Mouse (Mus musculus): ENCODE data around the gene Coro1b. TPM values are rescaled to one million over a fixed set of nuclear protein-coding genes. Genes with fewer than 3 reads are reported as not detected.

Gene Coro1b
- polyA plus RNA-seq, 1 experiment from 2014 or later, result 134 TPM

DNA sequence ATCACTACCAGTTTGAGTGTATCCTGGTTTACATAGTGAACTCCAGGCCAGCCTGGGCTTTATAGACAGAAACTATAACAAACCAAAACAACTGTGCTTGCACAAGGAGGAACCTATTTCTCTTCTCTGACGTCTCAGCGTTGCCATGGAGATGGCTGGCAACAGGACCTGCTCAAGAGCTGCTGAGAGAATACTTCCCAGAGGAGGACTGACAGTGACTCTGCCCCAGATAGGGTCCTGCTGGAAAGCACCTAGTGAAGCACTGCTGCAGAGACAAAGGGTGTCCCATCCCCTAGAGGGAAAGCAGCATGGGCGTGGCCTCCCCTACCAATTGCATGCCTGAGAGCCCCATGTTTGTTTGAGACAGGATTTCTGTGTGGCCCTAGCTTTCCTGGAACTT is 33.5 kb downstream of the Coro1b start:
- Histone ChIP-seq H3K4me3 (ENCODE audit: low read length) (no peak overlapping the region), H3K4me2 (ENCODE audit: low read depth, low read length) (no peak overlapping the region), H3K27ac (ENCODE audit: low read length) (no peak overlapping the region), H3K9me3 (replicated peaks; ENCODE audit: control insufficient read depth, low read length) (no peaks in the 10 kb centered on the region), H3K9ac (ENCODE audit: low read length) (no peak overlapping the region), H3K27me3 (ENCODE audit: control insufficient read depth, insufficient read depth, low read length) (no peaks in the 10 kb centered on the region), H3K4me1 (ENCODE audit: control insufficient read depth, insufficient read depth, low read length) (peaks cover 20% of the 10 kb centered on the region), H3K36me3 (ENCODE audit: control insufficient read depth, insufficient read depth) (no peaks in the 10 kb centered on the region)
- no peak for ATAC-seq (replicated peaks; ENCODE audit: extremely low read depth, insufficient read depth, low FRiP score)
- whole genome bisulfite sequencing, result 49% methylated on average over 3 of the region's 3 CpGs

DNA sequence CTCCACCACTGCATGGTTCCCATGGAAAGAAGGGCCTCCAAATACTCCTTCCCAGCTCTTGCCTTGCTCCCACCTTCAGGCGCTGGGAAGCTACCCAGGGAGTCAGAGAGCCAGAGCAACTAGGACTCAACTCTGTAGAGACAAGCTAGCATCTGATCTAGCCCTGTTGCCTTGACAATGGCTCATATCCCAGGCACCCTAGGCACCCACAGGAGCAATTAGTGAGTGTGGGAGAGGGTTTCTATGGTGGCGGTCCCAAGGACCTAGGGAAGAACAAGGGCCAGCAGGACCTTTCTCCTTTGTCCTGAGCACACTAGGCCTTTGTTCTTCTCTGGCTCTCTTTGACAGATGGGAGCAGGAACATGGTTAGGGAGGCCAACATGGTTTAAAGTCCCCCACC is 35.3 kb downstream of the Coro1b start:
- no peaks in the 10 kb centered on the region for H3K9me3 ChIP-seq (replicated peaks; ENCODE audit: control insufficient read depth, low read length)
- H3K4me3 ChIP-seq (ENCODE audit: low read length), result no peak overlapping the region
- H3K4me1 ChIP-seq (ENCODE audit: control insufficient read depth, insufficient read depth, low read length), result peaks cover 30% of the 10 kb centered on the region
- no peak overlapping the region for H3K4me2 ChIP-seq (ENCODE audit: low read depth, low read length)
- H3K36me3 ChIP-seq (ENCODE audit: control insufficient read depth, insufficient read depth), result no peaks in the 10 kb centered on the region
- H3K27me3 ChIP-seq (ENCODE audit: control insufficient read depth, insufficient read depth, low read length), result no peaks in the 10 kb centered on the region
- H3K27ac ChIP-seq (ENCODE audit: low read length), result no peak overlapping the region
- H3K9ac ChIP-seq (ENCODE audit: low read length), result no peak overlapping the region
- ATAC-seq (replicated peaks; ENCODE audit: extremely low read depth, insufficient read depth, low FRiP score), result no peak
- 80% methylated on average over 2 of the region's 2 CpGs for WGBS

DNA sequence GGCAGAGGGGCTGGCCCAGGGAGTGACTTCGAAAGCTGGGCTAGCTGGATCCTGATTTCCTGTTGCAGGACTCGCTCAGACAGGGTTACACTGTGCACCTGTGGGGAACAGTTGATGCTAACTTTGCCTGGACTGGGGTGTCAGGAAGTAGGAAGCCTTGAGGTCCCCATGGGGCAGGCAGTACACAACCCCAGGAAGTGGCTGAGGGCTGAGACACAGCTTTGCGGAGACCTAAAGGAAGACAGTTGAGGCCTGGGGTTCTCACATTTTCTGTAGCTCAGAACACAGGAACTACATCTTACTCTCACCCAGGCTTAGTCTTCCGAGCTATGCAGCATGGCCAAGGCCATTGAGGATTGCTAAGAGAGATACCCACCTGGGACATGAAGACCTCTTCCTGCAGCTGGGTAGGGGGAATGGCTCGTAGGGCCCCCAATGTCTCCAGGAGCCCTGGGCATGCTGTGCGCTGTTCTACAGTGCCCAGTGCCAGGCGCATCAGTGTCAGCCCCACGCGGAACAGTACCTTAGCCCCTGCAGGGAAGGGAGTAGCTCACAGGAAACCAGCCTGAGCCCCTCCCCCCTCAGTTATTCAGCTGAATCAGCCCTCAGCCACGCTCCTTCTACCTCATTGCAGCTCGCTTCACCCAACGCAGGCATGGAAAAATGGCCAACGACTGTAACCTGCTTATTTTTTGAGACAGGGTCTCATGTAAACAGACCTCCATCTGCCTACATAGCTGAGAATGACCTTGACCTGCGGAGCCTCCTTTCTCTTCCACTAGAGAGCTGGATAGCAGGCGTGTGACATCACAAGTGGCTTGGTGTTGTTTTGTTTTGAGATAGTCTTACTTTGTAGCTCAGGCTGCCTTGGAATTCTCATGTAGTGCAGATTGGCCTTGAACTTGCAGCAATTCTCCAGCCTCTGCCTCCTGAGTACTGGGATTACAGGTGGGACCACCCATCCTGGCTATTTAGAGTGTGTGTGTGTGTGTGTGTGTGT is 36.9 kb downstream of the Coro1b start:
- Histone ChIP-seq H3K4me3 (ENCODE audit: low read length) (no peak overlapping the region), H3K27me3 (ENCODE audit: control insufficient read depth, insufficient read depth, low read length) (no peaks in the 10 kb centered on the region), H3K36me3 (ENCODE audit: control insufficient read depth, insufficient read depth) (no peaks in the 10 kb centered on the region), H3K27ac (ENCODE audit: low read length) (peak overlapping the region; percentile 77), H3K4me2 (ENCODE audit: low read depth, low read length) (peak overlapping the region; percentile 22; the same call in 1 of the 2 replicates), H3K9me3 (replicated peaks; ENCODE audit: control insufficient read depth, low read length) (no peaks in the 10 kb centered on the region), H3K9ac (ENCODE audit: low read length) (no peak overlapping the region), H3K4me1 (ENCODE audit: control insufficient read depth, insufficient read depth, low read length) (peaks cover 30% of the 10 kb centered on the region)
- peak; percentile 67 for ATAC-seq (replicated peaks; ENCODE audit: extremely low read depth, insufficient read depth, low FRiP score)
- 44% methylated on average over 15 of the region's 15 CpGs for WGBS

DNA sequence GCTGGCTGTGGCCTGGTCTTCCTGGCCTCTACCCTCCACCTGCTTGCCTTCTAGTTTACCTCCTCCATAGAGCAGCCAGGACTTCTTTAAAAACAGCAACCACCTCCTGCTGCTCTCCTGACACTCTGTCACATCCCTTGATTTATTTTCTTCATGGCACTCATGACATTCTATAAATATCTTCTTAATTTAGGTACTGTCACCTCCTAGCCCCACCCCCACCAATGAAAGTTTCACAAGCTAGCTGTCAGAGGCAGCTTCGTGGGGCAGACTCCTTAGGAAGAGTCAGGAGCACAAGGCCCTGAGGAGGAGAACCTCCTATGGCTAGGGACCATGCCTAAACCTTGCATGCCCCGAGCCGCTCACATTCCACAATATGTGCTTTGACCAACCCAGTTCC is 38.9 kb downstream of the Coro1b start:
- Histone ChIP-seq H3K27me3 (ENCODE audit: control insufficient read depth, insufficient read depth, low read length) (no peaks in the 10 kb centered on the region), H3K27ac (ENCODE audit: low read length) (peak overlapping the region; percentile 54), H3K4me2 (ENCODE audit: low read depth, low read length) (peak overlapping the region; percentile 18), H3K9ac (ENCODE audit: low read length) (peak overlapping the region; percentile 34; the same call in 1 of the 2 replicates), H3K4me1 (ENCODE audit: control insufficient read depth, insufficient read depth, low read length) (peaks cover 32% of the 10 kb centered on the region), H3K9me3 (replicated peaks; ENCODE audit: control insufficient read depth, low read length) (no peaks in the 10 kb centered on the region), H3K4me3 (ENCODE audit: low read length) (no peak overlapping the region), H3K36me3 (ENCODE audit: control insufficient read depth, insufficient read depth) (no peaks in the 10 kb centered on the region)
- no peak for ATAC-seq (replicated peaks; ENCODE audit: extremely low read depth, insufficient read depth, low FRiP score)
- WGBS, result 58% methylated on average over 3 of the region's 3 CpGs

DNA sequence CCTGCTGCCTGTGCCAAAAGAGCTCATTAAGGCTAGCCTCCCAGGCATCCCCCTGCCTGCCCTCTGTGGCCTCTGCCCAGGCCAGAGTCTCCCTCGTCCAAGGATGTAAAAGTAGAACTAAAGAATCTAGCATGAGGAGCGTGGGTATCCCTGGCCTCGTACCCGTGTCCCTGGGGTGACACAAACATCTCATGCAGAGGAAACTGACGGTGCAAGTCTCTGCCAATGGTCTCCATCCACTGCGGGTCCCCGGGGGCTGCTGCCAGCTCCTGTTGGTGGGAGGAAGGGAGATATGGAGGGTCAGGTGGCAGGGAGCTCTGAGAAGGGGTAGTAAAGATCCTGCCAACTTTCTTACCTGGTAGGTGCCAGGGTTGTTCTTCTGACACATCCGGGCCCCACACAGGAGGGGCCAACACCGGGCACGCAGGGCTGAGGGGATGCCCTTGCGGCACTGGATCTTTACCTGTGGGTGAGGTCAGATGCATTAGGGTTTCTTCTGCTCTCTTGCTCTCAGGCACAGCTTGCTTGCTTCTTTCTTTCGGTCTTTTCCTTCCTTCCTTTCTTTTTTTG is 40.7 kb downstream of the Coro1b start:
- Histone ChIP-seq H3K4me1 (ENCODE audit: control insufficient read depth, insufficient read depth, low read length) (peaks cover 45% of the 10 kb centered on the region), H3K36me3 (ENCODE audit: control insufficient read depth, insufficient read depth) (peaks cover 10% of the 10 kb centered on the region), H3K27me3 (ENCODE audit: control insufficient read depth, insufficient read depth, low read length) (no peaks in the 10 kb centered on the region), H3K9me3 (replicated peaks; ENCODE audit: control insufficient read depth, low read length) (no peaks in the 10 kb centered on the region), H3K27ac (ENCODE audit: low read length) (no peak overlapping the region), H3K4me3 (ENCODE audit: low read length) (no peak overlapping the region), H3K9ac (ENCODE audit: low read length) (no peak overlapping the region), H3K4me2 (ENCODE audit: low read depth, low read length) (no peak overlapping the region)
- ATAC-seq (replicated peaks; ENCODE audit: extremely low read depth, insufficient read depth, low FRiP score), result no peak
- WGBS, result 84% methylated on average over 12 of the region's 12 CpGs

DNA sequence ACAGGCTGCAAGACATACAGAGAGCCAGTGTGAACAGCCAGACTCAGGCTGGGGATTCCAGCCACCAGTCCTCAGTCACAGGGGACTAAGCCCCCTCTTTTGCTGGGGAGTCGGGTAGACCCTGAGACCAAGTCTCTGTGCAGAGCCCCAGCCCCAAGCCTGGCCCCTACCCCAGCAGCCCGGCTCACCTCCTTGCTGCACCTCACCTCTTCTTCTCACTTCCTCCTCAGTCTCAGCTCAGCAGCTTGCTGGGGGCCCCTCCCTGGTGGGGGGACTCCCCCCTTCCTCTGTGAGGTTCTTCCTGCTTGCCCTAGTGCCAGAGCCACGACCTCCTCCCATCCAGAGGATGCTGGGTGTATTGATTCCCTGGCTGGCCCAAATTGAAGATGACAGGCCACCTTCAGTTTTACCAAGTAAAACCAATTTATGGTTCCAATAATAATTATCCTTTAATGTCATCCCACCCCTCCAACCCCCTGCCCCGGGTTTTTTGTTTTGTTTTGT is 42.5 kb downstream of the Coro1b start, which contains the start of gene Tbc1d10c:
Gene Tbc1d10c, minus strand, starts transcription at position 454 of the 504 bp plus-strand sequence.
- H3K27ac ChIP-seq (ENCODE audit: low read length), result peak within 1 kb of the TSS; percentile 96
- no peak for ATAC-seq (replicated peaks; ENCODE audit: extremely low read depth, insufficient read depth, low FRiP score)
- H3K4me2 ChIP-seq (ENCODE audit: low read depth, low read length), result peak within 1 kb of the TSS; percentile 98
- peaks cover 41% of the 10 kb centered on the region for H3K4me1 ChIP-seq (ENCODE audit: control insufficient read depth, insufficient read depth, low read length)
- peak within 1 kb of the TSS; percentile 95 for H3K4me3 ChIP-seq (ENCODE audit: low read length)
- H3K9ac ChIP-seq (ENCODE audit: low read length), result peak within 1 kb of the TSS; percentile 99
- H3K9me3 ChIP-seq (replicated peaks; ENCODE audit: control insufficient read depth, low read length), result no peaks in the 10 kb centered on the region
- WGBS, result 39% methylated on average over 4 of the region's 4 CpGs
- H3K27me3 ChIP-seq (ENCODE audit: control insufficient read depth, insufficient read depth, low read length), result no peaks in the 10 kb centered on the region
- H3K36me3 ChIP-seq (ENCODE audit: control insufficient read depth, insufficient read depth), result peaks cover 27% of the 10 kb centered on the region

DNA sequence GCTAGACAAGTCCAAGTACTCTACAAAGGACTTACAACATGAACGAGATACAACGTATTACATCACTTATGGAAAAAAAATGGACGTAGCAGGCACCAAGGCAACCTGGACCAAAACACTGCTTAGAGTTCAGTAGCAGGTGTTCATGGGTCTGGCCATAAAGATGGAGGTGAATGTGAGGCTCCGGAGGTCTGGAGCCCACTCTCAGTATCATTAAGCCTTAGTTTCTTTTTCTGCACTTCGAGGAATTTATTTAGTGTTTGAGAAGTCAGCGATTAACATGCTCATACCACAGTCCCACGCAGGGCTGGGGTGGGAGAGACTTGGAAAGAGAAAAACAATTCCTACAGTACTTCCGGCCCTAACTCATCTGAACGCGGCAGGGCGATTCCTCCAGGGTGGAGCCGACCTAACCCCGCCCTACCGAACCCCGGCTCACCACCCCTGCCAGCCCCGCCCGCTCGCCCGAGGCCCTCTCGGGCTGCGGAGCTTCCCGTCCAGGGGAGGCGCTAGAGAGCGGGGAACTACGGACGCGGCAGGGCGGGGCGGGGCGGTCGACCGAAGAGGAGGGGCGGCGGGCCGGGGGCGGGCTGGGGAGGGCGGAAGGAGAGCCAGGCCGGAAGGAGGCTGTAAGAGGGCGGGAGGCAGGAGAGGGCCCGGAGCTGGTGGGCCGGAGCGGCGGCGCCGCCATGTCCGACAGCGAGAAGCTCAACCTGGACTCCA is 43.3 kb downstream of the Coro1b start, which contains the start of gene Ppp1ca:
Gene Ppp1ca, plus strand, starts transcription at position 538 of the 723 bp plus-strand sequence.
- peak within 1 kb of the TSS; percentile 96 for H3K27ac ChIP-seq (ENCODE audit: low read length)
- WGBS, result 5% methylated on average over 42 of the region's 47 CpGs
- H3K4me3 ChIP-seq (ENCODE audit: low read length), result peak within 1 kb of the TSS; percentile 95
- peak within 1 kb of the TSS; percentile 99 for H3K9ac ChIP-seq (ENCODE audit: low read length)
- H3K9me3 ChIP-seq (replicated peaks; ENCODE audit: control insufficient read depth, low read length), result no peaks in the 10 kb centered on the region
- no peaks in the 10 kb centered on the region for H3K27me3 ChIP-seq (ENCODE audit: control insufficient read depth, insufficient read depth, low read length)
- peak; percentile 92 for ATAC-seq (replicated peaks; ENCODE audit: extremely low read depth, insufficient read depth, low FRiP score)
- H3K36me3 ChIP-seq (ENCODE audit: control insufficient read depth, insufficient read depth), result peaks cover 30% of the 10 kb centered on the region
- peak within 1 kb of the TSS; percentile 98 for H3K4me2 ChIP-seq (ENCODE audit: low read depth, low read length)
- peaks cover 39% of the 10 kb centered on the region for H3K4me1 ChIP-seq (ENCODE audit: control insufficient read depth, insufficient read depth, low read length)

DNA sequence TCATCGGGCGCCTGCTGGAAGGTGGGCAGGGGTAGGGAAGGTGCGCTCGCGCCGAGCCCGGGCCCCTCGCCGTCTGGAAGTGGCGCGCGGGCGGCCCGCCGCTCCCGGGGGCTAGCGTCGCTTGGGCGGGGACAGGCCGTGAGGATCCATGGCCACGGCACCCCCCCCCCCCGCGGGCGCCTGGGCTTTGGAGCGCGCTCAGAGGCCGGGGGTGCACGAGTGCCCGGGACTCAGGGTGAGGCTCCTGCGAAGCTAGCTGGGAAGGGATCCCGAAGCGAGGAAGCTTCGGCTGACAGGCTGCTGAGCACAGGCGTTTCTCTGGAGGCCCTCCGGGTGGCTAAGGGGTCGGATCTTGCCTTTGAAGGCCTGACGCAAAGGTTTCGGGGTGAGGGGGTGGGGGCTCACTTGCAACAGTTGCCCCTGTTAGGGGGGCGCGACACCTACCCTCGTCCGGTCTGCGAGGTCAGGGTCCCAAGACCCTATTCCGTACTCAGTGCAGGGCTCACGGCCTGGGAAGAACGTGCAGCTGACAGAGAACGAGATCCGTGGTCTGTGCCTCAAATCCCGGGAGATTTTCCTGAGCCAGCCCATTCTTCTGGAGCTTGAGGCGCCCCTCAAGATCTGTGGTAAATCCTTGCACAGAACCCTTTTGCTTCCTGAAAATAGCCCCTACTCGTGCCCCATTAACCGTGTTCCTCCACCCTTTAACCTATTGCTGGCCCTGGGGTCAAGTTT is 44.0 kb downstream of the Coro1b start:
- H3K36me3 ChIP-seq (ENCODE audit: control insufficient read depth, insufficient read depth), result peaks cover 32% of the 10 kb centered on the region
- no peaks in the 10 kb centered on the region for H3K27me3 ChIP-seq (ENCODE audit: control insufficient read depth, insufficient read depth, low read length)
- H3K9me3 ChIP-seq (replicated peaks; ENCODE audit: control insufficient read depth, low read length), result no peaks in the 10 kb centered on the region
- peak overlapping the region; percentile 95 for H3K4me3 ChIP-seq (ENCODE audit: low read length)
- ATAC-seq (replicated peaks; ENCODE audit: extremely low read depth, insufficient read depth, low FRiP score), result peak; percentile 30
- H3K9ac ChIP-seq (ENCODE audit: low read length), result peak overlapping the region; percentile 99
- H3K27ac ChIP-seq (ENCODE audit: low read length), result peak overlapping the region; percentile 96
- peak overlapping the region; percentile 98 for H3K4me2 ChIP-seq (ENCODE audit: low read depth, low read length)
- H3K4me1 ChIP-seq (ENCODE audit: control insufficient read depth, insufficient read depth, low read length), result peaks cover 32% of the 10 kb centered on the region
- WGBS, result under 1% methylated on average over 52 of the region's 52 CpGs

All from heart, embryonic 16.5 days (tissue).